Mouse (Mus musculus): Measurements from ENCODE around the gene Fam189a1.

GRCm38 (mm10) chr7:64873266-64873665 is 283.1 kb downstream of the Fam189a1 start:
- TF ChIP-seq CTCF (conservative IDR thresholded peaks at IDR 0.05; ENCODE audit: insufficient read depth, insufficient read length, low read depth, low read length) (no peak), POLR2A (IDR thresholded peaks at IDR 0.05; ENCODE audit: low read depth, low read length) (no peak)

Data from kidney, adult 2 months (tissue).